Mouse (Mus musculus) central nervous system, embryonic 11.5 days (tissue): ENCODE measurements around the gene Gm10375. TPM values are rescaled to one million over a fixed set of nuclear protein-coding genes. Genes with fewer than 3 reads are reported as not detected.

Experiments used
- polyA plus RNA-seq: library from polyadenylated mRNA; depleted of rRNA; stranded (reverse); fragments of >200 nt; gene quantifications from 2 replicates; pipeline ENCODE4 v1.2.3, GENCODE M21; 2012; rRNA removed

The Gm10375 gene
- polyA plus RNA-seq = not detected in 2 replicates

DNA sequence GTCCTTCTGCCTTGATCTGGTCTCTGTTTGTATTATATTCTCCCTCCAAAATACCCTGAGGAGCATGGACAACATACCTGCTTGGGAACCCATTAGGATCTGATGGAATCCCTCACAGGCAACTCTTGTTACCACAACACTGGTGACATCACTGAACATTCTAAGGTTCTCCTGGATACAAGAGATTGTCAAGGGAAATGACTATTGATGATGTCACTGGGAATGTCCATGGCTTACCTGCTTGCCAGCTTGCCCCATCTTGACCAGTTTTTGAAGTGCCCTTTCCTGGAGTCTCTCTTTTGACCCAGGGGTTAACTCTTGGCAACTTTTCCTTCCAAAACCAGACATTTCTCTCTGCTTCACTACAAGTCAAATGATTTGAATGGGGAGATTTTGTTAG, at the start of gene Gm10375:
Gene Gm10375 (minus strand): TSS at position 101 of the 400 bp plus-strand sequence.

DNA sequence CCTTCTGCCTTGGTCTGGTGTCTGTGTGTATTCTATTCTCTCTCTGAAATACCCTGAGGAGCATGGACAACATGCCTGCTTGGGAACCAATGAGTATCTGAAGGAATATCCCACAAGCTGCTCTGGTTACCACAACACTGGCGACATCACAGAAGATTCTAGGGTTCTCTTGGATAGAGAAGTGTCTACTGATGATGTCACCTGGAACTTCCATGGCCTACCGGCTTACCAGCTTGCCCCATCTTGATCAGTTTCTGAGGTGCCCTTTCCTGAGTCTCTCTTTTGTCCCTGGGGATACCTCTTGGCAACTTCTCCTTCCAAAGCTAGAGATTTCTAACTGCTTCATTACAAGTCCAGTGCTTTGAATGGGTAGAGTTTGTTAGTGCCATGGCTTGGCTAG, 28.8 kb downstream of the Gm10375 start, which contains the start of gene Gm17654:
Gene Gm17654 (minus strand): TSS at position 101 of the 400 bp plus-strand sequence.

Other genes starting within 250 kb of the Gm10375 start
- not detected in 2 replicates for gene Gm8138, start 191.7 kb downstream of the Gm10375 start, polyA plus RNA-seq
- not detected in 2 replicates for gene Gm5799, start 64.4 kb downstream of the Gm10375 start, polyA plus RNA-seq
- gene Gm17654, start 28.9 kb downstream of the Gm10375 start, polyA plus RNA-seq = not detected in 2 replicates
- gene Gm8165, start 69.2 kb upstream of the Gm10375 start, polyA plus RNA-seq = not detected in 2 replicates
- 1.6 TPM in 1 of 2 replicates, not detected in the other for gene Gm7324, start 89.8 kb upstream of the Gm10375 start, polyA plus RNA-seq
- not detected in 2 replicates for gene Gm16506, start 119.5 kb upstream of the Gm10375 start, polyA plus RNA-seq
- gene Gm6526, start 139.9 kb upstream of the Gm10375 start, polyA plus RNA-seq = 0.04 TPM in 1 of 2 replicates, not detected in the other
- gene Gm8180, start 176.7 kb upstream of the Gm10375 start, polyA plus RNA-seq = not detected in 2 replicates